Mouse (Mus musculus) C2C12 (cell line): ENCODE data around the gene Nfib.

Source experiments
- CTCF ChIP-seq: IDR thresholded peaks from one replicate; pipeline ENCODE4 v1.5.1; 2011; ENCODE audit not compliant: control insufficient read depth, insufficient read depth, insufficient read length
- MAX ChIP-seq: IDR thresholded peaks from one replicate; pipeline ENCODE4 v1.6.1; 2011; ENCODE audit warnings: mild to moderate bottlenecking, control low read depth

DNA sequence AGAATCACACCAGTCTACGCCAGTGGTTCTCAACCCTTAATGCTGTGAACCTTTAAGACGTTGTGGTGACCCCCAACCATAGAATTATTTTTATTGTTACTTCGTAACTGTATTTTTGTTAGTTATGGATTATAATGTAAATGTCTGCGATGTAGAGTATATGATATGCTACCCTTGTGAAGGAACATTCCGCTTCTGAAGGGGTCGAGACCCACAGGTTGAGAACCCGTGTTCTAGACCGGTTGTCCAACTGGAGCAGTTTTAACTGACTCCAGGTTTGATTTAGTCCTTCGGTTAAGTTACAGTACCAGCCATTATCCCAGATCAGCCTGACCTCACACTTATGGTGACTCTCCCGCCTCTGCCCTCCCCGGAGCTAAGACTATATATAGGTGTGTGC lies 70.4 kb downstream of the Nfib start:
- TF ChIP-seq CTCF (no peak), MAX (no peak)
